ENCODE assay signal across 25 mouse cellular contexts in genomic region chr5:19154511-19154910, GRCm38 (mm10).
DNase-seq lines count a peak whose midpoint lies in the region; ATAC-seq and TF ChIP-seq lines count a peak whose summit lies in the region.
"Had no signal": no experiment of that assay in that cellular context is flagged by ENCODE, and none has a peak within 500 bp of the region (broad histone marks: within the 10 kb centered on the region; RNA-seq: fewer than 3 reads in every experiment).

No protein-coding gene starts in this region.

- H3K4me3 ChIP-seq in liver, embryonic 12.5 days: no peak overlapping the region
- no peak overlapping the region for H3K4me3 ChIP-seq in hindbrain, embryonic 13.5 days
- H3K4me3 ChIP-seq in lung, postnatal 0 days (ENCODE audit: low read depth, low read length): no peak overlapping the region
- H3K4me3 ChIP-seq: embryonic facial prominence, embryonic 13.5 days; embryonic facial prominence, embryonic 15.5 days; erythroblast, embryonic 14.5 days; forebrain, embryonic 10.5 days; forebrain, embryonic 12.5 days had no signal

- no peak overlapping the region for H3K4me2 ChIP-seq in liver, embryonic 12.5 days
- H3K4me2 ChIP-seq in hindbrain, embryonic 13.5 days: no peak overlapping the region
- H3K4me2 ChIP-seq in lung, postnatal 0 days (replicated peaks; ENCODE audit: low read depth, low read length): no peak overlapping the region
- H3K4me2 ChIP-seq: embryonic facial prominence, embryonic 13.5 days; embryonic facial prominence, embryonic 15.5 days; forebrain, embryonic 12.5 days had no signal

- TF ChIP-seq CTCF in lung, postnatal 0 days (IDR thresholded peaks at IDR 0.05): no peak

- ATAC-seq in liver, embryonic 12.5 days: no peak
- no peak for ATAC-seq in hindbrain, embryonic 13.5 days (ENCODE audit: low FRiP score)
- ATAC-seq in lung, postnatal 0 days: no peak
- ATAC-seq: forebrain, embryonic 14.5 days; forebrain, embryonic 16.5 days; Patski had no signal

- H3K9ac ChIP-seq in liver, embryonic 12.5 days: no peak overlapping the region
- H3K9ac ChIP-seq in hindbrain, embryonic 13.5 days: no peak overlapping the region
- H3K9ac ChIP-seq in lung, postnatal 0 days (replicated peaks; ENCODE audit: low read depth): no peak overlapping the region
- H3K9ac ChIP-seq: embryonic facial prominence, embryonic 13.5 days; embryonic facial prominence, embryonic 15.5 days; forebrain, embryonic 12.5 days had no signal

- no peak for TF ChIP-seq EP300 in lung, postnatal 0 days (IDR thresholded peaks at IDR 0.05)

- no peaks in the 10 kb centered on the region for H3K36me3 ChIP-seq in liver, embryonic 12.5 days
- no peaks in the 10 kb centered on the region for H3K36me3 ChIP-seq in hindbrain, embryonic 13.5 days
- no peaks in the 10 kb centered on the region for H3K36me3 ChIP-seq in lung, postnatal 0 days (ENCODE audit: insufficient read depth, low read length)
- H3K36me3 ChIP-seq: embryonic facial prominence, embryonic 13.5 days; embryonic facial prominence, embryonic 15.5 days; forebrain, embryonic 10.5 days; forebrain, embryonic 12.5 days; G1E had no signal

- whole genome bisulfite sequencing in liver, embryonic 12.5 days (ENCODE audit: insufficient replicate concordance): 48% methylated on average over 1 of the region's 1 CpGs
- 59% methylated on average over 1 of the region's 1 CpGs for WGBS in hindbrain, embryonic 13.5 days
- 48% methylated on average over 1 of the region's 1 CpGs for WGBS in lung, postnatal 0 days

- no peak overlapping the region for H3K27ac ChIP-seq in liver, embryonic 12.5 days
- H3K27ac ChIP-seq in hindbrain, embryonic 13.5 days: no peak overlapping the region
- no peak overlapping the region for H3K27ac ChIP-seq in lung, postnatal 0 days (ENCODE audit: low read length)
- H3K27ac ChIP-seq: embryonic facial prominence, embryonic 13.5 days; embryonic facial prominence, embryonic 15.5 days; forebrain, embryonic 10.5 days; forebrain, embryonic 12.5 days had no signal

- no peaks in the 10 kb centered on the region for H3K4me1 ChIP-seq in liver, embryonic 12.5 days
- H3K4me1 ChIP-seq in hindbrain, embryonic 13.5 days (replicated peaks): no peaks in the 10 kb centered on the region
- H3K4me1 ChIP-seq in lung, postnatal 0 days (ENCODE audit: insufficient read depth, low read depth, low read length): no peaks in the 10 kb centered on the region
- H3K4me1 ChIP-seq: embryonic facial prominence, embryonic 13.5 days; embryonic facial prominence, embryonic 15.5 days; forebrain, embryonic 10.5 days; forebrain, embryonic 12.5 days had no signal

- DNase-seq in ES-CJ7 (ENCODE audit: low read depth, low spot score) (peak; percentile 95), R1 (ENCODE audit: low read depth, low spot score) (peak; percentile 93), ZHBTc4 (ENCODE audit: low read depth, low spot score) (peak; percentile 91)
- DNase-seq in yolk sac, embryonic 10.5 days (ENCODE audit: low spot score): no peak
- DNase-seq in lung, postnatal 0 days (ENCODE audit: low spot score): no peak
- DNase-seq: adrenal gland, adult 2 months; adrenal gland, postnatal 10 days; adrenal gland, postnatal 25 days; cerebellum, adult 11-12 months; cerebellum, adult 2 months; cerebellum, adult 9-10 months; cerebellum, postnatal 14 days; cerebellum, postnatal 36 days; embryo, embryonic 11 days had no signal

- H3K27me3 ChIP-seq in liver, embryonic 12.5 days (replicated peaks): no peaks in the 10 kb centered on the region
- no peaks in the 10 kb centered on the region for H3K27me3 ChIP-seq in hindbrain, embryonic 13.5 days
- no peaks in the 10 kb centered on the region for H3K27me3 ChIP-seq in lung, postnatal 0 days (replicated peaks; ENCODE audit: insufficient read depth, low read length)
- H3K27me3 ChIP-seq: embryonic facial prominence, embryonic 13.5 days; embryonic facial prominence, embryonic 15.5 days; forebrain, embryonic 12.5 days; Patski had no signal

- peaks cover 10% of the 10 kb centered on the region; the same call in 1 of the 2 replicates for H3K9me3 ChIP-seq in liver, embryonic 12.5 days (replicated peaks)
- no peaks in the 10 kb centered on the region for H3K9me3 ChIP-seq in hindbrain, embryonic 13.5 days
- H3K9me3 ChIP-seq in lung, postnatal 0 days (ENCODE audit: low read length): no peaks in the 10 kb centered on the region
- H3K9me3 ChIP-seq: embryonic facial prominence, embryonic 15.5 days; forebrain, embryonic 12.5 days had no signal

Comparison
In these comparisons a context has a peak if more than half of its experiments do, and no peak if none do; other contexts are left out.
1. DNase-seq: peak in ES-CJ7 (single experiment), R1 (single experiment) and ZHBTc4 (single experiment); none in yolk sac, embryonic 10.5 days (single experiment) and lung, postnatal 0 days (single experiment).